Mouse (Mus musculus) layer of hippocampus, adult 9-10 months (tissue): ENCODE measurements at regions not wholly inside any gene's neighbourhood (a gene's known extent, or its start where the extent isn't known, plus 50 kb on each side); places are given as distances from the start of the nearest gene placed in this dataset.

Source experiments
- DNase-seq: peaks from one replicate; pipeline ENCODE4 v3.0.0; 2022; ENCODE audit warnings: low spot score

DNA sequence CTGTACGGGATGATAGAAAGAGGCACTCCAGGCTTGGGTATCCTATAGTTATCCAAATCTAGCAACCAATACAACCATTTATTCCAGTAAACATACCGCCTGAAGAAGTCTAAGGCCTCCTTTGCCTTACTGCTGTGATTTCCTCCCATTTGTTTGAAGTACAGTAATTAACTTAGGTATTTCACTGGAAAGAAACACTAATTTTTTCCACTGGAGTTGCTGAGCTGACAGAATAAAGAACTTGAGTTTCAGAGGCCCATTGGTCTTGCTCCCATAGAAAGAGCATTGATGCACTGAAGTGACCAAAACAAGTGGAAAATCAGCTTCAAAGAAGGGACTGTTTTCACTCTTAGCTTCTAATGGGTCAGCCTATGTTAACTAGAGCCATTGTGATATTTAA lies 1100.8 kb upstream of the Gm7489 start:
- no peak for DNase-seq

DNA sequence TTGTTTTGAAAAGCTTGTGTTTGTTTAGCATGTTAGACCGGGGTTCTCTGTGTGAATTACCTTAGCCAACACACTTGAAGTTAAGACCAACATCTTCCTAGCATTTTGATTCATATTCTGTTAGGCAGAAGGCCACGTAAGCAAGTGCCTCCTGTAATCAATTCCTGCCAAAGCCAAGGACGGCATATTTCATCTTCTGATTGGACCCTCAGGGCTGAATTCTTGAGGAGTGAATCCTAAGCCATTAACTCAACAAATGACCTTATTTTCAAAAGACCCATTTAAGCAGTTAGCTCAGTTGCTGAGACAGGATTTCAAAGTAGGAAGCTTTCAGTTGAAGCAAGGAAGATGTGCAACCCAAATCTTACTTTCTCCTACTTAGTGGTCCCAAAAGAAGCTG lies 1099.5 kb upstream of the Gm7489 start:
- no peak for DNase-seq

DNA sequence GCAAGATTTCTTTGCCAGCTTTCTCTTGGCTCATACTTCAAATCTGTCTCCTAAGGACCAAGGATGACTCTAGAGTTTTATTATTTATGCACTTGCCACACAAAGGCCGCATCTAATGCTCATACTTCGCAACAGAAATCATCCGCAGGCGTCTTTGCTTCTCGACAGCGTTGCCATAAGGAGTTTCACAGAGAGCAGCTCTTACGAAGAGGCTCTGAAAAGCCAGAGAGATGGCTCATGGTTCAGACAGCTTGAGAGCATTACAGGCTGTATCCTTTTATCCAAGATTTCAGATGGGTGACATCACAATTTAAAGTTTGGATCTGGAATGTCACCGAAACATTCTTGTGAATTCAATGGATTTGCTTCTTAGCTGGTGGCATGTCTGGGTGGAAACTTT lies 1098.7 kb upstream of the Gm7489 start:
- no peak for DNase-seq

DNA sequence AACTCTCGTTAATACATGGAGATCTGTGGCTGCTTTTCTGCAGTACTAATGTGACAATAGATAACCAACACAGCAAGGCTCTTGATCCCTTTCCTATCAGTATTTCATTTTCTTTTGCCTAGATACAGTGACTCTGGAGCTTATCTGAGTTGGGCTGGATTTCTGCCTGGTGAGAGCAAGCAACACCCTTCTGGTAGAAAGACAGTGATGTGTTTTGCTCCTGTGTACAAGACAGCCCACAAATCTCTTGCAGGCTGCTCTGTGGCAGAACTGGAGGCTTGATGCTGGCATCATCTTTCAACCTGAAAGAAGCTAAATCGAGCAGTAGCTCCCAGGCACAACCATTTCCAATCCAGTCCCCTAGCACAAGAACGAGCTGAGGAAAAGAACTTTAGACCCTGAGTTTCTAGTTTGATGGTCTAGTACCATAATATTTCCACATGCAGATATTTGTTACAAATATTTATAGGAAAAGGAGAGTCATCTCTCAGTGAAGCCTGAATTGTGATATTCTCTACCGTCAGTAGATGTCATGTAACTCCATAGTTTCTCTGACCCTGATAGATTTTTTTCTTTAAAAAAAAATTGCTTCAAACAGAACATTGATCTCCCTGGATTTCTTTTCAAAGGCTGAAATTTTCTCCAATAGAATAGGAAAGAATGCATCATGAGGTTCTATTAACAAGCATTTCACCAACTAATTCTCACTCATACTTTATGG lies 1079.1 kb upstream of the Gm7489 start:
- DNase-seq, result no peak

DNA sequence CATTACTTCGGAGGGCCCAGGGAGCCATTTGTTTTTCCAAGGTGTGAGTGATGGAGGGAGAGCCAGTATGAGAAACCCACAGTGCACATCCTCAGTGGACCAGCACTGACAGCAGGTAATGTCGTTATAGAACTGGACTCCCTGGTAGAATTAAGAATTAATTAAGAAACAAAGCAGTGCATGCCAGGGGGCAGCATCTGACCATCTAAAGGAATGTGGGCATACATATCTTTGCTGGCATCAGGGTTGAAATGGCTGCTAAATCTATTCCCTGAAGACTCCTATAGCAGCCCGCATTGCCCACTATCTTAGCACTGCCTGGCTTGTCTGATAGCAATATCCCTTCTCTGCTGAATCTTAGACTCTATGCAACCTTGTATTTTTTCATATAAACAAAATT lies 1076.1 kb upstream of the Gm7489 start:
- no peak for DNase-seq

DNA sequence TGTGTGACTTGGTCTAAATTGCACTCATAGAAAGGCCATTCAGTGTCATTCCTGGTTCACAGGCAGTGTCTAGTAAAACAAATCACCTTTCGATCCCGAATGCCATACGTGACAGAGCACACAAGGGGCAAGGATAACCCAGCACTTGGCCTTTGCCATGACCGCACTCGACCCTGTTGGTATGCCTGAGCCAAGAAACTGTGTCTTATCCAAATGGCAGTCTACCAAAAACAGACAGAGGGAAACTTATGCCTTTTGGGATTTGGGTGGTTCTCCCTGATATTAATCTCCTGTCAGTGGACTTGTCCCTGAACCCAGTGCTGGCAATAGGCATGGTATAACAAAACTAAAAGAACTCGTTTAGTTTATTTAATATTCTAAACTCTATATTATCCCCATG lies 1063.9 kb upstream of the Gm7489 start:
- DNase-seq, result no peak

DNA sequence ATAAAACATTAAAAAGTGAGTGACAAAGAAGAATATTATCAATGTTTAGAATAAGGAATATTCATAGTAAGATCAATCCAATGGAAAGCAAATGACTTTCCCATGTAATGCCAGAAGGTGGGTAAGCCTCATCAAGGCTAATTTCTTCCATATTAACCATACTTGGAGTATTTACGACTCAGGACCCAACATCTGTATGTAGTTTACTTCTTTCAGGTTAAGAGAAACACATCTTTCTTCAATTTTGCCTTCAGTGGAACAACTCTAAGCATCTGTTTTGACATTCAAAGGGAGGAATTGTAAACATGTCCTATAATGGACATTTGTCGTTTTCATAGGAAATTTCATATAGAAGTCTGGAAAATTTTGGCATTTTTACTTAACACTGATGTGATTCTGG lies 1047.8 kb upstream of the Gm7489 start:
- no peak for DNase-seq

DNA sequence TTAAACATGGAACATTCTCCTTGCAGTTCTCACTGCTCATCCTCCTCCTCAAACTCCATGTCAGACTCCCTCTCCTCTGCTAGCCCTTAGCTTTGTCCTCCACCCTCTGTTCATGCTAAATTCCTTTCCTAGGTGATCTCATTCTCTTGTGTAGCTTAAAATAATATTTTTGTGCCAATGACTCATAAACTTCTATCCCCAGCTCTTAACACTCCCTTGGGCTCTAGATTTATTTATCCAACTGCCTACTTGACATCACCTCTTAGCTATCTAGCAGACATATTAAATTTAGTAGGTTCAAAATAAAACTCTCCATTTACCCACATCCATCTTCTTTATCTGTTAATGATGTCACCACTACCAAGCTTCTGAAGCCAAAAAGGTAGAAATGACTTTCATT lies 1036.6 kb upstream of the Gm7489 start:
- no peak for DNase-seq

DNA sequence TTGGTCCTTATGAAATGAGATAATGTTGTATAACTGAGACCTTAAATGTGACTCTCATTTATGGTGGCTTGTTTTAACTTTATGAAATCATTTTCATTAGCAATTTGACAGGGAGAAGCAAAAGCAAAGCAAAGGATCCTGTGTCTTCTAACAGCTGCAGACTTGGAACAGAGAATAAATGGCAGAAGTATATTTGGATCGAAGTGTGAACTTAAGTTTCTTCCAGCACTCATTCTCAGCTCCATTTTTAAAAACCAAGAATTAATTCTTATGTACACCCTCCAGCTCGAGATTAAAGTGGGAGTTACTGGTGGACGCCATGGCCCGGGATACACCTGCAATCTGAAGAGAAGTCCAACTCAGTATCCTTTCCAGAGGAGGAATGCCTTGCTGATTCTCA lies 1026.0 kb upstream of the Gm7489 start:
- no peak for DNase-seq

DNA sequence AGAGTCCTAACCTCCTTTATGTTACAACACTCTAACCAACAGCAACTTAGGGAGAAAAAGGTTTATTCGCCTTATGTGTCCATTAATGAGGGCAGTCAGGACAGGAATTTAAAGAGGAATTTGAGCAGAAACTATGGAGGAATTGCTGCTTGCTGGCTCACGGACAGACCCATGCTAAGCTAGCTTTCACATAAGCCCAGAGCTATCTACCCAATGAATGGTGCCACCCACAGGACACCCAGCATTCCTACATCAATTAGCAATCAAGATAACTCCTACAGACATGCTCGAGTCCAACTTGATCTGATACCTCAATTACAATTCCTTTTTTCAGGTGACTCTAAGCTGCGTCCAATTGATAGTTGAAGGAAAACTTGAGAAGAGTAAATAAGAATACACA lies 1021.2 kb upstream of the Gm7489 start:
- DNase-seq, result no peak

DNA sequence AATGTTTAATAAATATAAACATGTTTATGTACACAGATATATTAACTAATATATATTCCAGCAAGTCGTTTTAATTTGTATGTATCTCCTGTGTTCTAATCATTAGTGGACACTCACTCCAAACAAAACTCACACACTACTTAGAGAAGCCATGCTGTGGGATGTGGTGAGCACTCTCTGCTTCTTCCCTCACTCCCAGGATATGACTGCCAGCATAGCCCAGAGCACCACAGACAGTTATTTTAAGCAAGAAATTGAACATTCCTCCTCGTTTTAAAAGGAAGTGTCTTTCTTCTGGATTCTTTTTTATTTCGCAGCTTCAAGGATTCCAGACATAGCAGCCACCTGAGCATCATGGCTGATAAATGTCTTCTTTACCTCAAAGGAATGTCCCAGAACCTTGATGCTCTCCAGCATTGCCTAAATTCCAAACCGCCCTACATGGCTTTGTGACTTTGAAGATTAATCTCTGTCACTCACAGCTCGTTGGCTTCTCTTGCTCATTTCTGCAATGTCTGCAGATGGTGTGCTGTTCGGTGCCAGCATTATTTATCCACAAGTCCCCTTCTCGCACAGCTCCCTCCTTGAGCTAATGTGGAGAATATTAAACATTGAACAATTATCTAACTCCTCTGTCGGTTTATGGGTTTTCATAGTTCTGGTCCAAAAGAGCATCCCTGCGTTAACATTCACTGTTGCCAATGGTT lies 992.3 kb upstream of the Gm7489 start:
- no peak for DNase-seq

DNA sequence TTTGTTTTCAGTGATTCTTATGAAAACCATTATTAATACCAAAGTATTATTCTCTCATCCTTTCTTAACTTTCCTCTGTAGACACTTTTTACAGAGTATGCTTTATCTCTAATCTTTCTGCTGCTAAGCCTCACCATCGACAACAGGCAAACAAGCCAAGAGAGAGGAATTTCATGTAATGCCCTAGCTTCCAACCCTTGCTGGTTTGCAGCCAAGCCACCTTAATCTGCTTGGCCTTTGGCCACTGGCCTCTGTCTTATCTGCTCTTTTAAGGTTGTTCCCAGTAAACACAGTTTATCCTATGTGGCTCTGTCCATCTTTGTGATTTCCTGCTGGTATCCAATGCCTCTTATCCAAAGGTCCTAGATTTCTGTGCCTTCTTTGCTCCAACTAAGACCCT lies 986.6 kb upstream of the Gm7489 start:
- no peak for DNase-seq

DNA sequence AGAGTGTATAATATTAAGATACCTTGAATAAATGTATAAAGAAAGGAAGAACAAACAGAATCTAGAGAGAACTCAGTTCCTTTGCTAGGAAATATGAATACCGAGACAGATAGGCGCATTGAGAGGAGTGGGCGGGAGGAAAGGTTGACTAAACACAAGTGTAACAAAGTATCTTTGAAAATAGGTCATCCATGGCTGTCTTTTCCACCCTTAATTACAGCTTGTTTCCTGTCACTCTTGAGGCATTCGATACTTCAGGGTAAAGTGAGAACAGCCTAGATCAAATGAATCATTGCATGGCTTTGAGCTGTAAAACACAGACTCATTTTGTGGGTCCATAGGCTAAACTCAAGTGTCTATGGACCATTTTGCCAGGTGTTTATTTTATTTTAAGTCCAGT lies 985.3 kb upstream of the Gm7489 start:
- no peak for DNase-seq

DNA sequence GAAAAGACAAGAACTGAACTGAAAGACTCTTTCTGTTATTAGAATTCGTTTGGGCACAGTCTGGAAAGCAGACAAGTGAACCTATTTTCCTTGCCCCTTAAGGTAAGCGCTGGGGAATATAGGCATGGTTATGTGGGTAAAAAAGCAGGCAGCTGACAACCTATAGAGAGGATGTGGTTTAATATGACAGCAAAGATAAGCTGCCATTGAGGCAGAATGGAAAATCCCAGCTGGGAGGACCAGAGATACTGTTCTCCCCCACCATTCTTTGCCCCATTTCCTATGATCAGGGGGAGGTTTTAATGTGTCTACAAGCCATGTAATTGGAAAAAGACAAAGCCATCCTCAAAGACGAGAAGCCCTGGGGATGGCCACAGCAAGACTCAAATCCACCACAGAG lies 984.9 kb upstream of the Gm7489 start:
- DNase-seq, result no peak

DNA sequence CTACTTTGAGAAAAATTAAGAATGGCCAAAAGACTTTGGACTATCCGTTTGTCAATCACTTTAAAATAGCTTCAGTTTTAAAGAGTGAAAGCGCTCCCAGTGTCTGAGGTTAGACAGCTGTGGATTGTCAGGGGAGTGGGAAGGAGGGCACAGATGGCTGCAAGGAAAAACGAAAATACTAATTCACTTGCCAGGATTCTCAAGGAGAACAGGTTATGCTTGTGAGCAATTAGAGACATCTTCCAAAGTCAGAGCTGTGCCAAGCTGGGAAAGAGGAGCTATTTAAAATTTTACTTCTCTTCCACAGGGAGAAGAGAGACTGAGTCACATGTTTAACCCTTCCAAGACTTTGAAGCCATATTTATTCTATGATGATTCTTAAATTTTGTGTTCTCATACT lies 979.5 kb upstream of the Gm7489 start:
- DNase-seq, result no peak

DNA sequence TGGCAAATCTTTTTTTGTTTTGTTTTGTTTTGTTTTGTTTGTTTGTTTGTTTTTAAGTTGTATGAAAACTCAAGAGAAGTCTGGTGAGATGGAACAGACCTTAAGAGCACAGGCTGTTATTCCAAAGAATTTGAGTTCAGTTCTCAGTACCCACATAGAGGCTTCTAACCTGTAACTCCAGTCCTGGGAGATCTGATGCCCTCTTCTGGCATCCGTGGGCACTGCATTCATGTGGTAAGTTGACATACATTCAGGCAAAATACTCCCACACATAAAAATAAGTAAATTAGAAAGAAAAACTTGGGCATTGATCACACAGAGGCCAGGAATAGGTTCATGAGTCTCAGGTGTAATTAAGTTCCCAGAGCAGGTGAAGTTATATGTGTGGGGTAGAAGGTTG lies 977.5 kb upstream of the Gm7489 start:
- no peak for DNase-seq

DNA sequence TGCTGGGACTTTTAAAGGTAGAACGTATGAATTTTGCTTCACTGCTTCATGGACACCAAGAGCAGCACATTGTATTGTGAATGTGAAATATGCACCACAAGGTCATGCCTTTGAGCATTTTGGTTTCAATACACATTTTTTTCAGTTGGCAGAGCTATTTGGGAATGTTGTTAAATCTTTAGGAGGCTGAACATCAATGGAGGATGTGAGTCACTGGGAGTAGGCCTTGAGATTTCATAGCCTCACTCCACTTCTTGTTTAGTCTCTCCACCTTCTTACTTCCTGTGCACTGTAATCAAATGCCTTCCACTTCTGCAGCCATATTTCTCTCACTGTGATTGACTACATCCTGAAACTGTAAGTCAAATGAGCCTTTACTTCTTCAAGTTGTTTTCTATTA lies 962.4 kb upstream of the Gm7489 start:
- DNase-seq, result no peak

DNA sequence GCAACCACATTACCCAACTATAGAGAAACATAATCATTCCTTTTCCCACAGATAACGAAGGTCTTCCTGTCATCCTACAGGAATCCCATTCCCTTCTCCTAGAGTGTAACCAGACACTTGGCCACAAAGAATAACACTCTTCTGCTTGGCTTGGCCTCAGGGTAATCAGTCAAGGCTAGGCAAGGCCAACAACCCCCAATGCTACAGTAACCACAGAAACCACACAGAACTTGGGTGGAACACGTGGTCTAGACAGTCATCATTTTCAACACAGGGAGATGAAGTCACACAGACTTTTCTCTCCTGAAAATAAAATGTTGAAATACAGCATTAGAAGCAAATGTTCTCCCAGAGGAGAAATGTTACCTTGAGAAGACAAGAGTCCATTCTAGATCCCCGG lies 956.3 kb upstream of the Gm7489 start:
- DNase-seq, result no peak

DNA sequence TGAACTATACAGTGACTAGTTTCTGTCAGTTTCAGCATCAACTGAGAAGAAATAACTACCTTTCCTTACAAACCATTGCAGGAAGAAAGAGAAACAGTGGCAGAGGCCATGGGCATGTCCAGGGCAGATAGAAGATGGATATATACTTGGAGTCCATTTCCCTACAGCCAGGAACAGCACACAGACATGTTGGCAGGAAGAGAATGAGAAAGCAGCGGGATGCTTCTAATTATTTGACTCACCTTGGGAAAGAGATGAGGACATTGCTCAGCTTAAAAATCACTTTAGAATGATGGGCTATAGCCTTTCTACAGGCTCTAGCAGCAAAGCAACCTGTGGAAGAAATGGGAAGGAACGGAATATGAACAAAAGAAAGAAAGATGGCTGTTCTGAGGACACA lies 947.6 kb upstream of the Gm7489 start:
- no peak for DNase-seq

DNA sequence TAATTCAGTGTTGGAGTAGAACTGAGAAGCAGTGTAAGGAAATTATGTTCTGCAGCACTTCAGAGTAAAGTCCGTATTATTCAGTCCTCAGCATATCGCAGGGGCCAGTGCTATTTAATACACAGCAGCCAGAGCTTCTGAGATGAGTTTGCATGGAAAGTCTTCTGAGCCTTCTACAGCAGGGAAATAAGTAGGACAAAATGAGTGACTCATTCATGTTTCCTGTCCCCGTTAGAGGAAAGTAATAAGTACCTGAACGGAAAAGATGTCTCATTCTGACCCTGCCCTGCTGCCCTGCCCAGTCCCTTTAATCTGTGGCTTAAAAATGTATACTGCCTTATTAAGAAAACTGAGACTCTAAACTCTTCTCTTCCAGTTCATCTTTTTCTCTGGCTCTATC lies 940.1 kb upstream of the Gm7489 start:
- no peak for DNase-seq

DNA sequence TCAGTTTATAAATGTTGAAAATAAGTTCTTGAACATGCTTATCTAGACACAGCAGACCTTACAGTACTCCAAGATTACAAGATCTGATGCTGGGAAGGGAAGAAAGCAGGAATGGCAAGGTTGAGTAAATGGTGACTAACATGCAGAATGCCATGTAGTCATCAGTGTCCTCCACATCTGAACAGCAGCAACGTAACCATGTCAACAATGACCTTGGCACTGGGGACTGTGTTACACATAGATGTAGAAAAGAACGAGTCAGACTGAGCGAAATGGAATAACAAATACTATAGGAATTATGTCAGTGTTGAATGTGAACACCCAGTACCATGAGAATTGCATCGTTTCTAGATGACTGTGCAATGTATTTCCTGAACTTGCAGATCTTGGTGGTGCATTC lies 936.5 kb upstream of the Gm7489 start:
- DNase-seq, result no peak

DNA sequence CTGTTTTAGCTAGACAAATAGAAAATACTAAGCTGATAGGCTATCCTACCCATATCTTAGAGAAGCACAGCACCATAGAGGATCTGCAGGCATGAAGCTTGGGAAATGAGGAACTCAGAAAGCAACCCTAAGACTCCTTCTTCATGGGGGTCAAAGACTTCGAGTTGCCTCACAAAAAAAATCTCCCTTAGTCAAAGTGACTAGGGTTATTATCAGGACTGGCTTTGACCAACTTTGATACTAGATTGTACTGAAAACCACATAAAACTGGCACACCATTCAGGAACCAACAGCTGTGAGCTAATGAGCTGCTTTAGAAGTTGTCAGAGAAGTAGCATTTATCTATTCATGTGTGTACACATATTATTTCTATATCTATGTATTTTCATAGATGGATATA lies 931.2 kb upstream of the Gm7489 start:
- no peak for DNase-seq

DNA sequence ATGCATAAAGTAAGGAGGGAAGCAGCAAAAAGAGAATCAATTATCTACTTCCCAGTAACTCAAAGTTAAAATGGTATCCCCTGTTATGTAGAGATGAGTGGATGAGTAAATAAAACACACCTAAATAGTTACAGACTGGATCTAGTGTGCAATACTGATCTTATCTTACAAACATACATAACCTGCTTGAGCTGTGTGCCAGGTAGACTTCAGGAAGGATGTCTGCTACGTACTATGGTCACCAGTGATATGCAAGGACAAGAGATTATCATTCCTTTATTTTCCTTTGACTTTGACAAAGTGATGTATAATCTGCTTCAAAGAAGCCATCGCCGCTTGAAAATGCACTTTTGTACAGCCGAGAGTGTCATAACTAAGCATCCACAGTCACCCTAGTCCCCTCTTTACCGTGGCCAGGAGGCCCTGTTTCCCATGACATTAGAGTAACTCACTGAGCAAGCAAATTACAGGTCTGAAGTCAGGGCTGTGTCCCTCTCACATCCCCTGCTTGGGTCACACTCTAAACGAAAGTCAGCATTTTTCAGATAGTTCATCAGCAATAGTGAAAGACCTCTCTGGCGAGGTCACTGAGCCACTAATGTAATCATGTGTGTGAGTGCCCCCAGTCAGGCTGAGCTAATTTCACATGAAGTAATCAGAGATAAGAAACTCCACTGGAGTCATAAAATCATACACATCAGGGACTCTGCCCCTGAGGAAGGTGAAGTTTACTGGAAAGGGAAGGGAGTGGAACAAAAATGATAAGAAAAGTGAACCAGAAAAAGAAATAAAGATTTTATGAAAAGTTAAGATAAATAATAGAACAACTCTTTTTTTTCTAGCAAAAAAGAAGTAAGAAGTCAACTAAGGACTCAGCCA lies 929.8 kb upstream of the Gm7489 start:
- no peak for DNase-seq
